Mouse (Mus musculus) lung, adult 2 months (tissue): Measurements from ENCODE around the gene 4933411K16Rik.

Source experiments
- CTCF ChIP-seq: fragments of 200-500 bp; IDR thresholded peaks from 2 replicates; pipeline ENCODE4 v1.5.1; 2011; ENCODE audit warnings: mild to moderate bottlenecking, low read length, control low read depth; ENCODE audit not compliant: insufficient read depth
- POLR2A ChIP-seq: fragments of 200-500 bp; IDR thresholded peaks from 2 replicates; pipeline ENCODE4 v1.6.1; 2011; ENCODE audit warnings: low read depth, mild to moderate bottlenecking, control low read depth, low read length, borderline replicate concordance; ENCODE audit errors: extremely low read depth

DNA sequence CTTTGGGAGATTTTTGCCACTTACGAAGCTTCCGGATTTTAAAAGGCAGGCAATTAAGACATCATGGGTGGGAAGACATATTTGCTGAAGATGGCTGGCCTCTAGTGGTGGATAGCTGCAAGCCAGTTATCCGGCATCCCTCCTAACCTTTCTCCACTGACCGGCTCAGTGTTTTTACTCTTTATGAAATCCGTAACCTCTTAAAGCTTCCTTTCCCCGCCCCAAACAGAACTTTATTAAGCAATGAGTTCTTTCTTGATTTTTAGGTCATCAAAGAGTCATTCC lies 17.1 kb downstream of the 4933411K16Rik start:
- TF ChIP-seq POLR2A (no peak), CTCF (peak; percentile 53)
